Mouse (Mus musculus): Measurements from ENCODE around the gene Igsf23.

The Igsf23 gene

DNA sequence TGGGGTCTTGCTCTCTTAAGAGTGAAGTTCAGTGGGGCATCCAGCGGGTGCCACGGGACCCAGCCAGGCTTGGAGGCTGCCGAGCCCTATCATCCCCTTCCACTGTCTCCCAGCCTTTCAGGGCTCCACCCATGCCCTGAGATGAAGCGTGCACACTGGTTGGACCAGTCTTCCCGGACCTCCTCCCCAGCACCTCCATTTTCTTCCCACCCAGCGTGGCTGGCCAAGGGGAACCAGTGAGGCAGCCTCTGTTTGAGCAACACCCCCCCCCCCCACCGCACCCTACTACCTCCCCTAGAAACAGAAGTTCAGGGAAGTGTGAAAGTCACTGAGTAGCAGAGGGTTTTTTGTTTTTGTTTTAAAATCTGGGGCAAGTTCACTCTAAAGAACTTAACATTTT, 62.7 kb downstream of the Igsf23 start, which contains the start of gene Ceacam19:
Gene Ceacam19 (minus strand): TSS at position 117 of the 400 bp plus-strand sequence.
- in situ Hi-C loops (cut with MboI; ENCODE audit: unreplicated experiment in 2 of 2) = no loop called here

All from v-Abl transformed pro-B cells (cell line).